Mouse (Mus musculus): ENCODE measurements at regions not wholly inside any gene's neighbourhood (a gene's known extent, or its start where the extent isn't known, plus 50 kb on each side); places are given as distances from the start of the nearest gene placed in this dataset.

GRCm38 (mm10) chr10:117542351-117542750 is 86.9 kb upstream of the Cpm start:
- no peak for TF ChIP-seq CTCF (IDR thresholded peaks at IDR 0.05; ENCODE audit: low read depth)
- TF ChIP-seq EP300 (IDR thresholded peaks at IDR 0.05; ENCODE audit: low read depth) = no peak
